Mouse (Mus musculus) embryonic fibroblast, embryonic 13.5 days (primary cell): ENCODE results near the gene Kdsr. TPM values are rescaled to one million over a fixed set of nuclear protein-coding genes. Genes with fewer than 3 reads are reported as not detected.

ENCODE experiments used
- H3K27ac ChIP-seq: 2 replicates; pipeline ENCODE4 v1.5.1; 2012; ENCODE audit warnings: low read length, control low read depth, inconsistent platforms; ENCODE audit not compliant: insufficient read depth
- H3K4me1 ChIP-seq: 2 replicates; pipeline ENCODE4 v1.6.1; 2011; ENCODE audit warnings: low read length; ENCODE audit not compliant: control insufficient read depth, insufficient read depth
- H3K4me3 ChIP-seq: 2 replicates; pipeline ENCODE4 v1.5.1; 2011; ENCODE audit warnings: mild to moderate bottlenecking, control low read depth, low read length; ENCODE audit not compliant: insufficient read depth
- CTCF ChIP-seq: IDR thresholded peaks from 2 replicates; pipeline ENCODE4 v1.5.1; 2011; ENCODE audit warnings: mild to moderate bottlenecking, control low read depth, low read length, moderate library complexity, borderline replicate concordance; ENCODE audit not compliant: insufficient read depth
- POLR2A ChIP-seq: IDR thresholded peaks from 2 replicates; pipeline ENCODE4 v1.6.1; 2011; ENCODE audit warnings: low read depth, mild to moderate bottlenecking, control low read depth, low read length, moderate library complexity
- polyA plus RNA-seq: library from polyadenylated mRNA; stranded (reverse); fragments of >200 nt; gene quantifications from 2 replicates; pipeline ENCODE4 v1.2.4, GENCODE M21; 2011; ENCODE audit warnings: low read depth; ENCODE audit not compliant: missing spikeins, insufficient read length

The Kdsr gene
- polyA plus RNA-seq, 1 experiment: 31.6 TPM

- Histone ChIP-seq H3K27ac (no peak overlapping the region), H3K4me3 (no peak overlapping the region), H3K4me1 (no peaks in the 10 kb centered on the region)
- no peak for TF ChIP-seq POLR2A
- no peak for TF ChIP-seq CTCF
Observed at GRCm38 (mm10) chr1:106765771-106766170, 6.2 kb upstream of the Kdsr start.

- H3K4me1 ChIP-seq: no peaks in the 10 kb centered on the region
- no peak overlapping the region for H3K27ac ChIP-seq
- TF ChIP-seq POLR2A (no peak), CTCF (no peak)
- H3K4me3 ChIP-seq: no peak overlapping the region
Observed at GRCm38 (mm10) chr1:106764846-106765245, 5.3 kb upstream of the Kdsr start.

DNA sequence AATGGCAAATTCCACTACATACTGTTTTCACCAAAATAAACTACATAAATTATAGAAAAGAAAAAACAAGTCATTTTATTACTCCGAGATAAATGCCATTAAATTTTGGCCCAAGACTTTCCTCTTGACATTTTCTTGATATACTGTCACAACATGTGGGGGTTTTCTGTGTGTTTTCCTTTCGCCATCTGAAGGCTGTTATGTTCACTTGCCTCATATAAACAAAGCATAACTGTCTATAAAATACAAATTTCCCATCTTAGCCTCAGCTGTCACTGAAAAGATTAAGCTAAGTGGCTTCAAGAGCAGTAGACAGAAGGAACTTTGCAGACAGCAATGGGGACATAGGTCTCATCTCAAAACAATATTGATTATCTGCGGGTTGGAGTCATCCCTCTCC, 4.8 kb upstream of the Kdsr start:
- H3K27ac ChIP-seq: no peak overlapping the region
- no peak overlapping the region for H3K4me3 ChIP-seq
- no peak for TF ChIP-seq CTCF
- no peak for TF ChIP-seq POLR2A
- H3K4me1 ChIP-seq: no peaks in the 10 kb centered on the region

- no peak overlapping the region for H3K4me3 ChIP-seq
- TF ChIP-seq POLR2A (no peak), CTCF (no peak)
- no peak overlapping the region for H3K27ac ChIP-seq
- H3K4me1 ChIP-seq: peaks cover 4% of the 10 kb centered on the region; the same call in 1 of the 2 replicates
Observed at GRCm38 (mm10) chr1:106760750-106761149, 1.2 kb upstream of the Kdsr start.

- Histone ChIP-seq H3K4me3 (peak overlapping the region; percentile 67), H3K27ac (peak overlapping the region; percentile 65), H3K4me1 (peaks cover 4% of the 10 kb centered on the region; the same call in 1 of the 2 replicates)
- no peak for TF ChIP-seq POLR2A
- no peak for TF ChIP-seq CTCF
Observed at GRCm38 (mm10) chr1:106758734-106759571, 574 bp downstream of the Kdsr start.

DNA sequence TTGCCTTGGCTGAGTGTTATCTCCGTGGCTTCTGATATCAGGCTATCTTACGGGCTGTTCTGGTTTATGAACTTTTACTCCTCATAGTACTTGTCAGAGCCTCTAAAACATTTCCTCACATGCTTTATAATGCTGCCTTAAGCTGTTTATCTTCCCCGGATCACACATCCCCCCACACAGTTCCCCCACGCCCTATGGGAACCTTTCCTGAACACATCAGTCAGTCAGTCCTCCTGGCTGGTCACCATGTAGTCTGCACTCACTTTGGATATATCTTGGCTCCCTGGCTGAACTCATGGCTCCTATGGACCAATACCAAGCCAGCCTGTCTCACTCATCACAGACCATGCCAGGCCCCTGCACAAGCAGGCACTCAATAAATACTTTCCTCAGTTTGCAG, 2.9 kb downstream of the Kdsr start:
- TF ChIP-seq POLR2A (no peak), CTCF (no peak)
- Histone ChIP-seq H3K27ac (no peak overlapping the region), H3K4me1 (peaks cover 4% of the 10 kb centered on the region; the same call in 1 of the 2 replicates), H3K4me3 (no peak overlapping the region)

DNA sequence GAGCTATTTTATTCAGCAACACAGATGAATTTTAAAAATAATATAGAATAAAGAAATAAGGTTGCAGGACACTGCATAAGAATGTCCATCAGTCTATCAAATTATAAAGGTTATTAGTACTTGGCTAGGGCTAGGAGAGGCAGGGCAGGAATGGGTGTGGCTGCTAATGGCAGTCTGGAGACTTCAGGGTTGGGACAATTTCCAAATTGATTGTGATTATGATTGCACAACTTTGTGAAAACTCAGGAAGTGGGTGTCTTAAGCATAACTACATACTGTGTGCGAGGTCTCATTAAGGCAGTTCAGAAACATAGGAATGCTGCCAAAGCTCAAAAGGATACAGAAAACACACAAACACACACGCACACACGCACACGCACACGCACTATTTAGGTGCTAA, 7.5 kb downstream of the Kdsr start:
- H3K4me1 ChIP-seq: no peaks in the 10 kb centered on the region
- no peak overlapping the region for H3K4me3 ChIP-seq
- no peak for TF ChIP-seq CTCF
- no peak for TF ChIP-seq POLR2A
- no peak overlapping the region for H3K27ac ChIP-seq

GRCm38 (mm10) chr1:106750656-106751055, 8.9 kb downstream of the Kdsr start:
- Histone ChIP-seq H3K4me1 (no peaks in the 10 kb centered on the region), H3K27ac (no peak overlapping the region), H3K4me3 (no peak overlapping the region)
- TF ChIP-seq CTCF (no peak), POLR2A (no peak)

DNA sequence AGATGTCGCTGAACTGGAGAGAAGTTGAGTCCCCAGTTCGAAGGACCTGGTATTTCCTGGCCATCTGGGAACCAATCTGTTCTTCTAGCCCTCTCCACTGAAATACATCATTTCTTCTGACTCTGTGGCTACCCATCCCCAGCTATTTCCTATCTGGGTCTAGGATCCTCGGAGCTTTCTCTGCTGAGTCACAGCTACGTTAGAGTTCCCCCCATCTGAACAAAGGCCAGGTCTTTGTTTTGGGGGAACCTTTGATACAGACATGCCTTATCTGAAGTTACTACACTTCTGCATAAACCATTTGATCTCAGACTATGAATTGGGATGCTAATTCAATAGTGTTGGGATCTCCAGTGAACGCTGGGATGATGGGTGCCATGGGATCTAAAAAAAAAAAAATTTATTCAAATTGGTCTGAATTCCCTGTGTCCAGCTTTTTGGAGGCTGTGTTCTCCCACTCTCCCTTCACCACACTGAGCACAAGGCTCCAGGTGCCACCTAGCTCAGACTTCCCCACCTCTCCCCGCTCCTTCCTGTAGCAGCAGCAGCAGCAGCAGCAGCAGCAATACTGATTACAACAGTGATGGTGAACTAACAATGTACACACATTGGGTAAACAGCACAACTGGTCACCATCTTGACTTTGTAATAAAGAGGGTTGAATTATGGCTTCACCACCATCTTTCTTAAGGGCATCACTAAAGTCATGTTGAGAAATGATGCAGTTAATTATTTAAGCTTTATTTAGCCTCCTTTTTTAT, 10.8 kb downstream of the Kdsr start:
- no peaks in the 10 kb centered on the region for H3K4me1 ChIP-seq
- TF ChIP-seq CTCF (no peak), POLR2A (no peak)
- H3K4me3 ChIP-seq: no peak overlapping the region
- no peak overlapping the region for H3K27ac ChIP-seq

DNA sequence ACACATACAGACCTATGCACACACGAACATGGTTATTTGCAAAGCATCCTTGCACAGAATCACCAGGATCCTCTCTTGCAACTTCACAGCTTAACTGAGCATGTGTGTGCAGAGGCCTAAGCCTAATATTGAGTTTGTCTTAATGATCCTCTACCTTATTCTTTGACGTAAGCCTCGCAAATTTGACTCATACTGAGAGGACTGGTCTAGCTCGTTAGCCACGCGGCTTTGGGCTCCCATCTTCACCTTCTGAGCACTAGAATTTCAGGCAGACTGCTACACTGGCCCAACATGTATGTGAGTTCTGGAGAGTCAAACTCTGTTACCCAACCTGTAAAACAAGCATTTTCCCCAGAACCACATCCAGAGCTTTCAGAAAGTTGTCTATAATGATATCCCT, 16.5 kb downstream of the Kdsr start:
- Histone ChIP-seq H3K4me1 (no peaks in the 10 kb centered on the region), H3K4me3 (no peak overlapping the region), H3K27ac (no peak overlapping the region)
- TF ChIP-seq POLR2A (no peak), CTCF (no peak)

- Histone ChIP-seq H3K27ac (no peak overlapping the region), H3K4me3 (no peak overlapping the region), H3K4me1 (no peaks in the 10 kb centered on the region)
- TF ChIP-seq POLR2A: no peak
- TF ChIP-seq CTCF: no peak
Observed at GRCm38 (mm10) chr1:106740735-106741134, 18.8 kb downstream of the Kdsr start.
